Mouse (Mus musculus) G1E (cell line): ENCODE results near the gene Gm10309.

Experiments
- CTCF ChIP-seq: IDR thresholded peaks from 2 replicates; pipeline ENCODE4 v1.5.1; 2012; ENCODE audit warnings: low read depth, low read length, inconsistent platforms, mixed read lengths
- GATA1 ChIP-seq: IDR thresholded peaks from 2 replicates; pipeline ENCODE4 v1.6.1; 2012; ENCODE audit warnings: borderline replicate concordance, low read length, inconsistent platforms, mixed read lengths
- POLR2AphosphoS5 ChIP-seq: IDR thresholded peaks from 2 replicates; pipeline ENCODE4 v1.6.1; 2012; ENCODE audit warnings: low read depth, low read length, inconsistent platforms; ENCODE audit not compliant: insufficient replicate concordance
- TAL1 ChIP-seq: conservative IDR thresholded peaks from 2 replicates; pipeline ENCODE4 v1.6.1; 2012; ENCODE audit warnings: low read depth, low read length, inconsistent platforms, mixed read lengths

GRCm38 (mm10) chr17:86456512-86456911, 48.5 kb downstream of the Gm10309 start:
- TF ChIP-seq TAL1 (no peak), CTCF (no peak), GATA1 (no peak), POLR2AphosphoS5 (no peak)
